Mouse (Mus musculus) frontal cortex, postnatal 14 days (tissue): ENCODE data around the gene Myl10.
"Not testable (repeated sequence)": the region's sequence is repeated elsewhere in the genome, so short reads cannot be mapped to it uniquely, and the experiment has no call there.

ENCODE experiments used
- DNase-seq, 2 experiments: peaks; one replicate each; pipeline ENCODE4 v3.0.0; 2022; ENCODE audit warnings: low spot score in 2 of 2

The Myl10 gene

GRCm38 (mm10) chr5:136692784-136693183, at the start of gene Myl10:
Gene Myl10 (plus strand): TSS chr5:136693146.
- DNase-seq = no peak

- no peak for DNase-seq
Observed at GRCm38 (mm10) chr5:136646731-136647328, 46.1 kb upstream of the Myl10 start.

GRCm38 (mm10) chr5:136649071-136649470, 43.9 kb upstream of the Myl10 start:
- no peak for DNase-seq

- no peak for DNase-seq
Observed at GRCm38 (mm10) chr5:136649655-136650054, 43.3 kb upstream of the Myl10 start.

GRCm38 (mm10) chr5:136654481-136654880, 38.5 kb upstream of the Myl10 start:
- DNase-seq = no peak

GRCm38 (mm10) chr5:136656830-136657395, 36.0 kb upstream of the Myl10 start:
- DNase-seq = no peak

- DNase-seq = not testable (repeated sequence)
Observed at GRCm38 (mm10) chr5:136660721-136661120, 32.2 kb upstream of the Myl10 start.

- DNase-seq = no peak
Observed at GRCm38 (mm10) chr5:136662281-136662680, 30.7 kb upstream of the Myl10 start.

GRCm38 (mm10) chr5:136662822-136663221, 30.1 kb upstream of the Myl10 start:
- no peak for DNase-seq

- peak; percentile 16 to 71 for DNase-seq
Observed at GRCm38 (mm10) chr5:136664497-136664896, 28.4 kb upstream of the Myl10 start.

- DNase-seq = no peak
Observed at GRCm38 (mm10) chr5:136676315-136677030, 16.5 kb upstream of the Myl10 start.

- DNase-seq = no peak
Observed at GRCm38 (mm10) chr5:136678840-136679348, 14.1 kb upstream of the Myl10 start.

GRCm38 (mm10) chr5:136686349-136686748, 6.6 kb upstream of the Myl10 start:
- no peak for DNase-seq

GRCm38 (mm10) chr5:136687561-136687960, 5.4 kb upstream of the Myl10 start:
- no peak for DNase-seq

- no peak for DNase-seq
Observed at GRCm38 (mm10) chr5:136688841-136689240, 4.1 kb upstream of the Myl10 start.

- no peak for DNase-seq
Observed at GRCm38 (mm10) chr5:136691170-136691569, 1.8 kb upstream of the Myl10 start.

- DNase-seq = no peak
Observed at GRCm38 (mm10) chr5:136693418-136693817, 472 bp downstream of the Myl10 start.

- no peak for DNase-seq
Observed at GRCm38 (mm10) chr5:136694976-136695375, 2.0 kb downstream of the Myl10 start.

GRCm38 (mm10) chr5:136696516-136696915, 3.6 kb downstream of the Myl10 start:
- DNase-seq = no peak

- DNase-seq = no peak
Observed at GRCm38 (mm10) chr5:136697618-136698017, 4.7 kb downstream of the Myl10 start.

GRCm38 (mm10) chr5:136702159-136702725, 9.3 kb downstream of the Myl10 start:
- no peak for DNase-seq

GRCm38 (mm10) chr5:136703751-136704150, 10.8 kb downstream of the Myl10 start:
- DNase-seq = peak in 1 of 2 experiments; percentile 44

- no peak for DNase-seq
Observed at GRCm38 (mm10) chr5:136704151-136704550, 11.2 kb downstream of the Myl10 start.
